Mouse (Mus musculus) CH12.LX (cell line): ENCODE measurements around the gene Klf3. TPM values are rescaled to one million over a fixed set of nuclear protein-coding genes. Genes with fewer than 3 reads are reported as not detected.

Experiments
- DNase-seq: peaks from one replicate; pipeline ENCODE4 v3.0.0-alpha.2; 2013; ENCODE audit errors: extremely low read depth
- H3K27ac ChIP-seq: 2 replicates; pipeline ENCODE4 v1.5.1; 2012; ENCODE audit warnings: low read depth, mild to moderate bottlenecking, control low read depth, moderate library complexity; ENCODE audit not compliant: insufficient read depth
- H3K27me3 ChIP-seq: replicated peaks from 2 replicates; pipeline ENCODE3; 2012; ENCODE audit warnings: inconsistent platforms
- H3K36me3 ChIP-seq, 2 experiments: replicated peaks in 1 of 2; 2 replicates each; pipeline versions ENCODE3 to v1.6.1; 2012; ENCODE audit warnings: inconsistent platforms in 1 of 2, low read length in 1 of 2, mild to moderate bottlenecking in 1 of 2, mixed read lengths in 1 of 2, moderate library complexity in 1 of 2; ENCODE audit not compliant: control insufficient read depth in 1 of 2, insufficient read depth in 1 of 2
- H3K4me1 ChIP-seq, 2 experiments: 2 replicates each; pipeline ENCODE4 v1.6.1; 2012; ENCODE audit warnings: inconsistent platforms in 1 of 2, moderate library complexity in 1 of 2; ENCODE audit not compliant: insufficient read depth in 2 of 2, control insufficient read depth in 1 of 2
- H3K4me2 ChIP-seq: 2 replicates; pipeline ENCODE4 v1.6.1; 2012; ENCODE audit warnings: low read depth, mild to moderate bottlenecking, control low read depth; ENCODE audit not compliant: poor library complexity, insufficient read depth, severe bottlenecking
- H3K4me3 ChIP-seq, 3 experiments: fragments of 150-350 bp in 1 of 3; sonication (generic) in 1 of 3; replicated peaks in 1 of 3; 2 replicates each; pipeline versions ENCODE3 to v1.5.1; 2011 to 2012; ENCODE audit warnings: low read depth in 2 of 3, low read length in 2 of 3, mild to moderate bottlenecking in 2 of 3, moderate library complexity in 2 of 3, control low read depth in 1 of 3, improper control_type of control experiment in 1 of 3, inconsistent platforms in 1 of 3, mixed read lengths in 1 of 3; ENCODE audit not compliant: poor library complexity in 1 of 3
- H3K79me2 ChIP-seq: replicated peaks from 2 replicates; pipeline ENCODE4 v1.6.1; 2012; ENCODE audit warnings: mild to moderate bottlenecking, moderate library complexity; ENCODE audit not compliant: control insufficient read depth, poor library complexity, insufficient read depth, severe bottlenecking; ENCODE audit errors: extremely low read depth
- H3K9ac ChIP-seq: 2 replicates; pipeline ENCODE4 v1.6.1; 2012; ENCODE audit warnings: low read depth, mild to moderate bottlenecking, control low read depth, moderate library complexity; ENCODE audit not compliant: insufficient read depth
- H3K9me3 ChIP-seq: replicated peaks from 2 replicates; pipeline ENCODE3; 2012; ENCODE audit warnings: low read length, inconsistent platforms, mixed read lengths
- BHLHE40 ChIP-seq: IDR thresholded peaks from 2 replicates; pipeline ENCODE4 v1.6.1; 2011; ENCODE audit warnings: mild to moderate bottlenecking, low read depth, low read length, improper control_type of control experiment
- CHD2 ChIP-seq: IDR thresholded peaks from 2 replicates; pipeline ENCODE4 v1.6.1; 2011; ENCODE audit warnings: low read length, improper control_type of control experiment
- CTCF ChIP-seq, 2 experiments: IDR thresholded peaks in 1 of 2; conservative IDR thresholded peaks in 1 of 2; 2 replicates each; pipeline ENCODE4 v1.5.1; 2011 to 2012; ENCODE audit warnings: low read depth in 2 of 2, low read length in 2 of 2, improper control_type of control experiment in 1 of 2, inconsistent platforms in 1 of 2, mild to moderate bottlenecking in 1 of 2, moderate library complexity in 1 of 2
- ELF1 ChIP-seq: IDR thresholded peaks from 2 replicates; pipeline ENCODE4 v1.6.1; 2014; ENCODE audit warnings: low read depth, mild to moderate bottlenecking, inconsistent platforms, low read length, improper control_type of control experiment
- ETS1 ChIP-seq: conservative IDR thresholded peaks from 2 replicates; pipeline ENCODE4 v1.6.1; 2012; ENCODE audit warnings: low read depth, mild to moderate bottlenecking, inconsistent platforms, low read length, improper control_type of control experiment, moderate library complexity
- GABPA ChIP-seq: IDR thresholded peaks from 2 replicates; pipeline ENCODE4 v1.6.1; 2012; ENCODE audit warnings: low read depth, low read length, improper control_type of control experiment, inconsistent platforms; ENCODE audit not compliant: insufficient replicate concordance
- JUN ChIP-seq: IDR thresholded peaks from 2 replicates; pipeline ENCODE4 v1.6.1; 2011; ENCODE audit warnings: low read depth, mild to moderate bottlenecking, low read length, improper control_type of control experiment, moderate library complexity; ENCODE audit not compliant: insufficient read depth
- JUND ChIP-seq: conservative IDR thresholded peaks from 2 replicates; pipeline ENCODE4 v1.6.1; 2011; ENCODE audit warnings: low read depth, low read length, improper control_type of control experiment
- KAT2A ChIP-seq: IDR thresholded peaks from 2 replicates; pipeline ENCODE4 v1.6.1; 2012; ENCODE audit warnings: low read length, improper control_type of control experiment, inconsistent platforms; ENCODE audit not compliant: insufficient replicate concordance
- MAFK ChIP-seq: IDR thresholded peaks from 2 replicates; pipeline ENCODE4 v1.6.1; 2011; ENCODE audit warnings: low read length, improper control_type of control experiment; ENCODE audit not compliant: insufficient replicate concordance
- MAZ ChIP-seq: IDR thresholded peaks from 2 replicates; pipeline ENCODE4 v1.6.1; 2012; ENCODE audit warnings: low read depth, mild to moderate bottlenecking, inconsistent platforms, low read length, improper control_type of control experiment, moderate library complexity
- MXI1 ChIP-seq: IDR thresholded peaks from 2 replicates; pipeline ENCODE4 v1.6.1; 2011; ENCODE audit warnings: mild to moderate bottlenecking, low read depth, low read length, improper control_type of control experiment
- NELFE ChIP-seq: IDR thresholded peaks from 2 replicates; pipeline ENCODE4 v1.6.1; 2011; ENCODE audit warnings: low read depth, low read length, improper control_type of control experiment
- NRF1 ChIP-seq: IDR thresholded peaks from 2 replicates; pipeline ENCODE4 v1.6.1; 2014; ENCODE audit warnings: low read depth, mild to moderate bottlenecking, inconsistent platforms, low read length, improper control_type of control experiment, moderate library complexity
- POLR2AphosphoS2 ChIP-seq: IDR thresholded peaks from 2 replicates; pipeline ENCODE4 v1.6.1; 2011; ENCODE audit warnings: low read depth, low read length, improper control_type of control experiment
- SIN3A ChIP-seq: IDR thresholded peaks from 2 replicates; pipeline ENCODE4 v1.6.1; 2012; ENCODE audit warnings: low read length, improper control_type of control experiment, inconsistent platforms
- TCF12 ChIP-seq: IDR thresholded peaks from 2 replicates; pipeline ENCODE4 v1.6.1; 2014; ENCODE audit warnings: low read depth, mild to moderate bottlenecking, inconsistent platforms, low read length, improper control_type of control experiment
- UBTF ChIP-seq: IDR thresholded peaks from 2 replicates; pipeline ENCODE4 v1.6.1; 2012; ENCODE audit warnings: low read depth, mild to moderate bottlenecking, inconsistent platforms, low read length, improper control_type of control experiment, moderate library complexity
- USF1 ChIP-seq: IDR thresholded peaks from 2 replicates; pipeline ENCODE4 v1.6.1; 2014; ENCODE audit warnings: low read depth, mild to moderate bottlenecking, inconsistent platforms, low read length, improper control_type of control experiment
- ZNF384 ChIP-seq: IDR thresholded peaks from 2 replicates; pipeline ENCODE4 v1.6.1; 2012; ENCODE audit warnings: low read depth, low read length, improper control_type of control experiment, inconsistent platforms
- dilution Hi-C: fragments of 300-500 bp; cut with MboI; formaldehyde crosslinking; loops from 2 replicates; pipeline ENCODE4 v1.14.3; 2020; ENCODE audit warnings: low sequenced_read_pairs; ENCODE audit not compliant: extremely low pct_unique_long_range_greater_than_20kb, extremely low pct_ligation_motif_present
- in situ Hi-C: fragments of 300-500 bp; cut with MboI; formaldehyde crosslinking; loops from 3 replicates; pipeline ENCODE4 v1.14.3; 2019; ENCODE audit warnings: low sequenced_read_pairs, low pct_ligation_motif_present, low pct_unique_long_range_greater_than_20kb, mixed read lengths
- polyA plus RNA-seq: library from polyadenylated mRNA; unstranded; fragments of >175 nt; gene quantifications from 2 replicates; pipeline ENCODE4 v1.2.1, GENCODE M21; 2012; ENCODE audit warnings: low read depth; ENCODE audit not compliant: insufficient read length
- total RNA-seq, 2 experiments: library from RNA; depleted of rRNA; stranded (reverse); fragments of 300-350 nt in 1 of 2; fragments of >200 nt in 1 of 2; gene quantifications; 2 replicates each; pipeline ENCODE4 v1.2.3; 2012 to 2014

Gene Klf3
- total and polyA plus RNA-seq, 3 experiments, result 0.40 to 4.4 (median 0.64) TPM

GRCm38 (mm10) chr5:64849892-64850291, 46.7 kb downstream of the Klf3 start:
- in situ Hi-C loops, result no loop called here
- Histone ChIP-seq H3K4me3 (no peak overlapping the region), H3K36me3 (no peaks in the 10 kb centered on the region), H3K27me3 (no peaks in the 10 kb centered on the region), H3K79me2 (no peaks in the 10 kb centered on the region), H3K9ac (no peak overlapping the region), H3K27ac (no peak overlapping the region), H3K4me2 (no peak overlapping the region), H3K4me1 (no peaks in the 10 kb centered on the region)
- dilution Hi-C loops, result no loop called here
- DNase-seq, result no peak
- TF ChIP-seq CTCF (conservative IDR thresholded peaks at IDR 0.05 in 1 of 2, IDR thresholded peaks at IDR 0.05 in 1 of 2; ENCODE audit: low read depth in 2 of 2, low read length in 2 of 2) (no peak), UBTF (no peak), SIN3A (no peak), MAFK (no peak), BHLHE40 (no peak), MXI1 (no peak), ETS1 (no peak), NRF1 (no peak), TCF12 (no peak), ZNF384 (no peak)
- TF ChIP-seq, all 38 proteins: peak for 0
- peaks cover 4% of the 10 kb centered on the region for H3K9me3 ChIP-seq

GRCm38 (mm10) chr5:64852656-64853398, 49.6 kb downstream of the Klf3 start:
- in situ Hi-C loops (no loop called here), dilution Hi-C loops (no loop called here)
- H3K4me1 ChIP-seq, result no peaks in the 10 kb centered on the region
- no peak overlapping the region for H3K27ac ChIP-seq
- no peak overlapping the region for H3K4me3 ChIP-seq
- no peaks in the 10 kb centered on the region for H3K36me3 ChIP-seq
- DNase-seq, result no peak
- H3K4me2 ChIP-seq, result no peak overlapping the region
- no peak overlapping the region for H3K9ac ChIP-seq
- H3K27me3 ChIP-seq, result no peaks in the 10 kb centered on the region
- no peaks in the 10 kb centered on the region for H3K79me2 ChIP-seq
- TF ChIP-seq NELFE, result no peak
- no peak for TF ChIP-seq KAT2A
- no peak for TF ChIP-seq GABPA
- TF ChIP-seq POLR2AphosphoS2, result no peak
- no peak for TF ChIP-seq JUN
- no peak for TF ChIP-seq CHD2
- no peak for TF ChIP-seq MAZ
- no peak for TF ChIP-seq JUND
- TF ChIP-seq BHLHE40, result no peak
- TF ChIP-seq USF1, result no peak
- TF ChIP-seq ELF1, result no peak
- peaks cover 10% of the 10 kb centered on the region for H3K9me3 ChIP-seq
